Mouse (Mus musculus) heart, postnatal 4 days (tissue): Measurements from ENCODE around the gene Hectd4. TPM values are rescaled to one million over a fixed set of nuclear protein-coding genes. Genes with fewer than 3 reads are reported as not detected.

Experiments
- DNase-seq: peaks from one replicate; pipeline ENCODE4 v3.0.0; 2021
- total RNA-seq, 2 experiments: library from RNA; stranded (reverse); gene quantifications; 2 replicates each; pipeline ENCODE4 v1.2.3; 2021

Gene Hectd4
- total RNA-seq, 2 experiments from 2014 or later: 22.7 to 25.8 TPM

DNA sequence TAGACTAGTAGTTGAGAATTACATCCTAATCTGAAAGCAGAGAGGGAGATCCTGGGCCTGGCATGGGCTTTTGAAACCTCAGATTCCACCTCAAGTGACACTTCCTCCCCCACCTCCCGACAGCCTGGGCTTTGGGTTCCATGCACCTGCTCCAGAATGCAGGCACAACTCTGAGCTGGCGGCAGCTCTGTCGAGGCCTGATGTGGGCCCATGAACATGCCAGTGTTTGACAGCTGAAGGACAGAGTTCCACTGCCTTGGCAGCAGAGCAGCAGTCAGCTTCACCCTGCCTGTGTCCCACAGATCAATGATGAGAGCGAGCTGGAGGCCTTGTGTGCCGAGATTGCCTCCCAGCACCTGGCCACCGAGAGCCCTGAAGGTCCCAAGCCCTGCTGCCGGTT is 143.4 kb downstream of the Hectd4 start:
- DNase-seq: no peak

DNA sequence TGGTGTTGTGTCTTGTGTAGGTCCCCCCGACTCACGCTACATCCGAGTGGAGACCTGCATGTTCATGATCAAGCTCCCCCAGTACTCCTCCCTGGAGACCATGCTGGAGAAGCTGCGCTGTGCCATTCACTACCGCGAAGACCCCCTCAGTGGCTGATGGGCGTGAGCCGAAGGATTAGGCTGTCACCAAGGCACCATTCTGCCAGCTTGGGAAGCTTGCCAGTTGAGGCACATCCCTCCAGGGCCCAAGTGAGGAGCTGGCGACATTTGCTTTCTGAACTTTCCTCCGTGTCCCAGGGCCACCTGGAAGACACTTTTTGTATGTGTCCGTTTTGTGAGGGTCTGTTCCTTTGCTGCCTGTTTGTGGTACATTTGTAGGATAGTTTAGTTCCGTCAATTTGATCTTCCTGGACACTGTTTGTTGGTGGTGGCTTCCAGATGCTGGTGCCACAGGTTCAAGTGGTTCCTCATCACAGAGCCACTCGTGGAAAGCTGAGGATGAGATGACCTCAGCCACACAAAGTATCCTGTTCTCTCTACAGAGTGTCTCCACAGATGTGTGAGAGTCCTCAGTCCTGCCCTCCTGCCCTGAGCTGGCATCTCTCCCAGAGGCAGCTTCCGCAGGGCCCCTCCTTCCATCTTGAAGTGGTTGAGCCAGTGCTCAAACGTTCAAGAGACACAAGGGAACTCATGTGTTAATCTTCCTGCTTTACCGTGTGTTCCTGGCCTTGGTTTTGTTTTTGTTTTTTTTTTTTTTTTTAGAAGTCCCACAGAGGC is 146.6 kb downstream of the Hectd4 start:
- no peak for DNase-seq

DNA sequence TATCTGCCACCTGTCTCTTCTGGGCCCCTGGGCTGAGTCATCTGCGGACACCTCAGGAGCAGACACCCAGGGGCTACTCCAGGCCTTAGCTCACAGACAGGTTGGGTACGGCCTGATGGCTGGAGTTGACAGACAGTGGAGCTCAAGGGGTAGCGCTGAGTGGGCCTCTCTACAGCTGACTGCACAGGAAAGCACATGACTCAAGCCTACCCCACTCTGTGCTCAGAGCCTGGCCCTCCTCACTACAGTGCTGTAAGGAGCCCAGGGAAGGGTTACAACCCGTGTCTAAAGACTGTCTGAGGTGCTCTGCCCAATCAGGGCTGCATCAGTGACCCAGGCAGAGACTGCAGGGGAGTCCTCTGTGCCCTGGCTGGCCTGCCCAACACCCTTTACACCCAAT is 147.2 kb downstream of the Hectd4 start:
- no peak for DNase-seq

DNA sequence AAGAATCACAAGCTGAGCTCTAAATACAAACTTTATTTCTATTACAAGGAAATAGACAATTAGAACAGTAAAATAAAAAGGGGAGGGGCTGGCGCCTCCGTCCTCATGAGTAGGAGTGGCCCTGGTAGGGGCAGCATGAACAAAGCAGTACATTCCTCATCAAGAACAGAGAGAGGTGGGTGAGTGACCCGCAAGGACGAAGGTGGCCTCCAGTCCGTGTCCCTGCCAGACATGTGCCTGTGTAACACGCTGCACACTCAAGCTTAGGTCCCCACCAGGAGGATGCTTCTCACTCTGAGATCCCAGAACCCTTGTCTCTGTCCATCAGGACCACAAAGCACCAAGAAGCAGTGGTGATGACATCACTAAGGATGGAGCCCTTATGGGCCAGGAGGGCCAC is 151.7 kb downstream of the Hectd4 start:
- no peak for DNase-seq

DNA sequence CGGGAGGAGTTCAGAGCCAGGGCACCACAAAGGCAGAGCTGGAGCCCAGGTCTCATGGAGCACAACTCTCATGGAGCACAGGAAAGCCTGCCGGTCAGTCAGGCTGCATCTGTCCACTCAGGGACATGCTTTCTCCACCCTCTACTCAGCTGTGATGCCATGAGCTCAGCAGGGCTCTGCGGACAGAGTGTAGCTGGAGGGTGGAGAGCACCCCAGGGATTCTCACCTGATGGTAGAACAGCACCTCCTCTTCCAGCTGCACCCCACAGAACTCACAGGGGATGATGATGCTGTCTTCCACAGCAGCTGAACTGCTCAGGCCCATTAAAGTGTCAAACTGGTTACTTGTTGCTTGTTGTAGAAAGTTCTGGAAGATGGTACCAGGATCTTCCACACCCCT is 154.8 kb downstream of the Hectd4 start:
- DNase-seq: no peak

DNA sequence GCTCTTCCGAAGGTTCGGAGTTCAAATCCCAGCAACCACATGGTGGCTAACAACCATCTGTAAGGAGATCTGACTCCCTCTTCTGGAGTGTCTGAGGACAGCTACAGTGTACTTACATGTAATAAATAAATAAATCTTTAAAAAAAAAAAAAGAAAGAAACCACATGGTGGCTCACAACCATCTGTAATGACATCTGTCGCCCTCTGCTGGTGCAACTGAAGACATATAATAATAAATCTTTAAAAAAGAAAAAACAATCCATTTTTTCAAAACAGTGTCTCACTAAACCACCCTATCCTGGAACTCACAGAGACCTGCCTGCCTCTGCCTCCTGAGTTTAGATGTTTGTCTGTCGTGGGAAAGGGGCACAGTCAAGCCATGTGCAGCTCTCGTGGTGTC is 157.0 kb downstream of the Hectd4 start:
- DNase-seq: peak; percentile 66

DNA sequence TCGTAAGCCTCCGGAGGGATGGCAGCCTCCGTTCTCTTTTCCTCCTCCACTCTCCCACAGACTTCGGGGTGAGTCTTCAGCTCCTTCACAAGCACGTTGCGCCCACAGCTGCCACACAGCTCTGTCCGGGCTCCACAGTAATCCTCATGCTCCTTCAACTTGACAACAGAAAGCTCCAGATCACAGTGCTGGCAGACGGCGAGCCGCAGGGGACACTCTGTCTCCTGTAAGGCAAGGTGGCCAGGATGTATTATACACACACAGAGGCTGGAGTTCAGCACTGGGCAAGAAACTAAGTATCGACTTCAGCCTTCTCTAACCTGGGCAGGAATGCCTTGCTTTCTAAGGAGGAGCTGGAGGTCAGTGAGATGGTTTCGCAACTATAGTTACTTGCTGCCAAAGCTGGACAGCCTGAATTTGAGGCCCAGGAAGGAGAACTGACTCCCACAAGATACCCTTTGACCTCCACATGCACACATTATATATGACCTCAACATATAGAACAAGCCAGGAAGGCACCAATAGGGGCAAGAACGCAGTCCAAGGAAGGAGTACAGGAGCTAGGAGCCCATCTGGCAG is 158.7 kb downstream of the Hectd4 start:
- DNase-seq: no peak

DNA sequence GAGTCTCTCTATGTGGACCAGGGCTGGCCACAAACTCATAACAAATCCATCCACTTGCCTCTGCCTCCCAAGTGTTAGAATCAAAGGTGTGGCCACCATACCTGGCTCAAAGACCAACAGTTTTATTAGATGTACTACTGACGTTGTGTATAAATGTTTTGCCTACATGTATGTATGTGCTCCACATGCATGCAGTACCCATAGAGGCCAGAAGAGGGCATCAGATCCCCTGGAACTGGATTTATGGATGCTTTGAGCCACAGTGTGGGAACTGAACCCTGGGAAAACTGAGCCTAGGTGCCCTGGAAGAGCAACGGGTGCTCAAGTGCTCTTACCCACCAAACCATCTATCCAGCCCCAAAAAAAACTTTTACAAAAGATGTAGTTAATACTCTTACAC is 160.7 kb downstream of the Hectd4 start:
- DNase-seq: no peak

DNA sequence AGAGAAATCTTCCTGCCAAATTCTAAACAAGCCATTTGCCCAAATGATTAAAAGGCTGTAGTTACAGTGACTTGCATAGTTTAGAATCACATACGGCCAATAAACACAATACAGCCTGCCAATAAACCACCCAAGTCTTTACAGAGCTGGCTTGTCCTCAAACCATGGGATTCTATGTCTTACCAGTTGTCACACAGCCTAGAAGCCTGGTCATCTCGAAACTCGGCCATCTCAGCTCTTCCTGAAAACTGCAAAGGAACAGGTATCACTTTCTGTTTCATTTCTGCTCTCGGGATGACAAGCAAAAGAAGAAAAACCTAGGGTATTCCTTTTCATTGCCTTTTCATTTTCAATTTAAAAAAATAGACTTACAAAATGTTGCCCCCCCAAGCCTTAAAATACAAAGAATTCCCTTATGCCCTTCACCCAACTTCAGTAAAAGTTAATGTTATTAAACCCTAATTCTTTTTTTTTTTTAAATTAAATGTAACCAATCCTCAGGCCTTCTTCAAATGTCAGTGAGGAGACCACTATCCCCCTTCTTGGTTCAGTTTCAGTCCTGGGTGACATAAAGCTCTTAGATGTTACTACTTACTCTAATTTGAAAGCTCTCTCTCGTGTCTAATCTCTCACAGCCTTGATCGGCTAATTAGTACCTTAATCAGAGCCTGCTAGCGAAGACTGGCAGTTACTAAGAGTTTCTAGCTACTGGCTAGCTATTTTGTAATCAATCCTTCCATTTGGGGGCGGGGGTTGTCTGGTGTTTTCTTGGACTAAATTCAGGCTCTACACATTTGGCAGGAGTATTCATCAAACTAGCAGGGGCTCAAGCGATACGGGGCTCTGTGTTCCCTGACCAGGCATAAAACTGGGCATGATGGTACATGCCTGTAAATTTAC is 164.1 kb downstream of the Hectd4 start:
- DNase-seq: no peak

DNA sequence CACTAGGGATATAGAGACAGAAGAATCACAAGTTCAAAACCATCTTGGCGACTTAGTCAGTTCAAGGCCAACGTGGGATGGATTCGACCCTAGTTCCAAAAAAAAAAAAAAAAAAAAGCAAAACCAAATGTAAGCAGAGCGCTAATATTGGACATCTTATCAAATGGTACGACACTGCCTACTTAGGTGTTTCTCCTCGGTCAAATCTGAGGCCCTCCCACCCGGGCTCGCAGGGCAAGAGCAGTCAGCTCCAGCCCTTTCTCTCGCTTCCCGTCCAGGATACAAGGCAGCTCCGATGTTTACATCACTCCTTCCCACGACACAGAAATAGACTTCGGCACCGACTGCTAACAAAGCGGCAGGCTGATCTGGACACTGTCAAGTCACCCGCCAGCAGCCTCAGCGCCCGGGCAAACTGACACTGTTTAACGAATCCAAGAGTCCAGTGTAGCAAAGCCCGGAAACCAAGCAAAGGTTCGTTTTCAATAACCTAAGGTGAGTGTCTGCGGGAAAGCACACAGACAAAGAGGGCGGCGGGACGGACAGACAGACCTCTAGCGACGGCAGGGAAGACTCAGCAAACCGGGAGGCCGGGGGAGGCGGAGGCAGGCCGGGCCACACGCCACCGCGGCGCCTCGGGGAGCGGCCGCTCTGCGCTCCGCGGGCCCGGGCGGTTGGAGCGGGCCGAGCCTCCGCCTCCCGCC is 164.9 kb downstream of the Hectd4 start:
- peak; percentile 72 for DNase-seq

DNA sequence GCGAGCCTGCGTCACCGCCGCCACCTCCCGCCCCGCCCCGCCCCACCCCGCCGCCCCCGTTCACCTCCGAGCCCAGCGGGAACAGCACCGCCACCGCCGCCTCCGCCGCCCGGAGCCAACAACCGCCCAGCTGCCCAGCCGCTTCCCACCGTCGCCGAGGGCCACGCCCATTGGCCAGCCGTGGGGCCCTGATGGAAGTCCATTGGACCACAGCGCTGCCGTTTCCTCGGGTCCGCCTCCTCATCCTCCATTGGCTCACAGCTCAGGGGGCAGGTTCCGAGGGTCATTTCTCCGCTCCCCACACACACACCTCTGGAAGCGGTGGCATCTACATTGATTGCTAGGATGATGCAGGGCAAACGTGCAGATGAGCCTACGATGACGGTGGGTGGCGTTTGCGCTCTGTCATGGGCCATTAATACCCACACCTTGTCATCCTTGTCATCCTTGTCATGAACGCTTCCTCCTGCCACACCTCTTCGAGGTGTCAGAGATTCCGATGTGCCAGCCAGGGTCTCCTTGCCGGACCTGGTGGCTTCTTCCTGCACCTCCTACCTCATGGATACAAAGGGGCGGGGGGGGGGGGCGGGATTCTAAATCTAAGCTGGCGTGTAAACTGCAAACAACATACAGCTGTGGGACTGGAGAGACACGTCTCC is 165.6 kb downstream of the Hectd4 start, which contains the start of gene Trafd1:
Trafd1 (minus strand) TSS at position 172 of the 659 bp plus-strand sequence.
- peak; percentile 97 for DNase-seq

DNA sequence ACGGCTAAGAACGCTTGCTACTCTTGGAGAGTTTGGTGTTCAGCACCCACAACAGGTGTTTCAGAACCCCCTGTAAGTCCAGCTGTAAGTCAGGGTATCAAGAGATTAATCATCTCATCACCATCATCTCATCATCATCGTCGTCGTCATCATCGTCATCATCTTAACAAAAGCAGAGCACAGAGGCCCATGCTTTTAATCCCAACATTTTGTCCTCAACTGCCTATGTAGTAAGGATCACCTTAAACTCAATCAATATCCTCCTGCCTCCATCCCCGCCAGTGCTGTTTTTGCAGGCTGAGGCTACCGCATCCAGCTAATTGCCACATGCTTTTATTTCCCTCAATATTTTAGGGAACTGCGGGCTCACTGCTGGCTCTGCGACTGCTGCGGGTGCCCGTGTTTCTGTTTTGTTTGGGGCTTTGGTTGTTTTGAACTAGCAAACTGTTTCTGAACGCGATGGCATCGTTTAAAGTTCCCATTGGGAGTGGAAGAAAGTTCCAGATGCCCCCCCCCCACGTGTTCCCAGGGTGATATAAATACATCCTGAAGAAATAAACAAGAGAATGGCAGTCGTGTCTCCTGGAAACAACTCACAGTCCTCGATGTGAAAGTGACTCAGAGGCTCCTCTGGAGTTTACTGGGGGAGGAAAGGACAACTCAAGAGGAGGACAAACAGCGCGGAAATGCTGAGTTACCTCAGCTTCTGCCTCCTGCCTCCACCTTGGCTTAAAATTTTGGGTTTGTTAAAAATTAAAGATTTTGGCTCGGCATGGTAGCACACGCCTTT is 166.3 kb downstream of the Hectd4 start:
- no peak for DNase-seq

DNA sequence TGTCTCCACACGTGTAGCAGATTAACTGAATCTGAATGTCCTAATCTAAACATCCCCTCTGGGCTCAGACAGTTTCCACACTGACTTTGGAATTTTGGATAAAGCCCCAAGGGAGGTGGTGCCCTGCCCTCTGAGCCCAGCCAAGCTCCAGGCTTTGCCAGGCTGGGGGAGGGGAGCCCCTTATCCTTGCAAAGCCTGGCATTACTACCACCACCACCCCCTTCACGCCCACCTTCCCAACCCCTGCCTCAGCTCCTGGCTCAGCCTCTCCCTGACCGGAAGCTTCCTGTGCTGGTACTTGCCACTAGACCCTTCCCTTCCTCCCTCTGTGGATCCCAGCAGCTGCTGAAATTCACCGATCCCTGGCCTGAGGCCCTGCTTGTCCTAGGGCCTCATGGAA is 167.1 kb downstream of the Hectd4 start:
- peak; percentile 51 for DNase-seq

DNA sequence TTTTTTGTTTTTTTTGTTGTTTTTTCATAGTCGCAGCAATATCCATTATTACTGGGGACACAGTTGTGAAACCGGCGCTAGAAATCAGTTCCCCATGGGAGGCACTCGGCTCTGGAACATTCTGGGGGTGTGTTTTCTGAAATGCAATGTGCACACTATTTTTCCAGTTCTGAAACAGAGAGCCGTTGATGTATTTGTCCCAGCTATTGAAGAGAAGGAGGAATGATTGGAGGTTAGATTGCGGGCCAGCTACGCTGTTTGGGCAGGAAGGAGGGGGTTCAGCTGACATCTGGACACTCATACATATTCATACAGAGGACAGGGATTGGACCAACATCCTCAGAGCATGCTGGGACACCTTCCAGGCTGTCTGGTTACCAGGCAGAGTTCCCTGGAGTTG is 169.1 kb downstream of the Hectd4 start:
- no peak for DNase-seq

DNA sequence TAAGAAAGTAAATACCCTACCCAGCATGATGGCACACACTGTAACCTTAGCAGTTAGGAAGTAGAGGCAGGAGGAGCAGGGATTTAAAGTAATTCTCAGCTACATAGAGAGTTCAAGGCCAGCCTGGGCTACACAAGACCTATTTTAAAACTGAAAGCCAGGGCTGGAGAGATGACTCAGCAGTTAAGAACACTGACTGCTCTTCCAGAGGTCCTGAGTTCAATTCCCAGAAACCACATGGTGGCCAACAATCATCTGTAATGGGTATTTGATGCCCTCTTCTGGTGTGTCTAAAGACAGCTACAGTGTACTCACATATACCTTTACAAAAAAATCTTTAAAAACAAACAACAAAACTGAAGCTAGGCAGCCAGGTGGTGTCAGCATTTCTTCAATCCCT is 169.7 kb downstream of the Hectd4 start:
- DNase-seq: no peak

DNA sequence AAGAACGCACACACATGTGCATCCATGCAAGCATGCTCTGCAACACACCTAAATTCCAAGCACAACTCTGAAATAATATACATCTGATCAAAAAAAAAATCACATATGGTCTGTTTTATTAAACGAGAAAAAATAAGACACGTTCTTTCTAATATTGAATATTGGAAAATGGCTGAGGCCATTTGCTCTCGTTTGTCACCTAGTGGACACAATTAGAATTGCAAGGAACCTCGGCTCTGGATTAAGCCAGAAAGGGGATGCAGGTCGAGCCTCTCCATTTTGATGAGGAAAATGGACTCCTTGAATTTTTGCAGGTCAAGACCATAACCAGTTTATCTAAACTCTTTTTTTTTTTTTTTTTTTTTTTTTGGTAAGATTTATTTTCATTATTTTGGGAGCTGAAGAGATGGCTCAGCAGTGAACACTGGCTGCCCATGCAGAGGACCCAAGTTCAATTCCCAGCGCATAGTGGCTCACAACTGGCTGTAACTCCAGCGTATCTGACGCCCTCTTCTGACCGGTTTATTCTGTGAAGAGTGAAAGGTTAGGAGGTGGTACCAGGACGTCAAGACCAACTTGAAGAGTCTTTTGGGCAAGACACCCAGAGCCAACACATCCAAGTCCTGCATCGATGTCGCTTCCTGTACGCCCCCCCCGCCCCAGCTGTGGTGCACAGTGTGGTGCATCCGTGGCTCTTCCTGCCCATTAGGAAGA is 172.8 kb downstream of the Hectd4 start:
- DNase-seq: peak; percentile 66

DNA sequence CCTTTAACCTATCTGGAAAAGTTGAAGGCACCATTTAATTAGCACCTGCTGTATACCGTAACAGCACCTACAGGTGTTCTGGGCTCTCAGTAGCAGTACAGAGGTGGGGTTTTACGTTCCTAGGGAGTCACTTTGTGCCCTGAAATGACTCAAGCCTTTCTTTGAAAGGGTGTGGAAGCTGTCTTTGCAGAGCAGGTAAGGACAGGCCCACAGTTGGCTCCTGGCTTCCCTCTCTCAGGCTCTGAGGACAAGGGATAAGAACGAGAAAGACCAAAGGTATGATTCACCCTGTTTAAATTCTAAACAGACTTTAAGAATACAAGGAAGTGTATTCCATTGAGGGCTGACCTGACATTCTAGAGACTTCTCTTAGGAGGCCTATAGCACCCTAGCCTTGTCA is 173.4 kb downstream of the Hectd4 start:
- DNase-seq: no peak

DNA sequence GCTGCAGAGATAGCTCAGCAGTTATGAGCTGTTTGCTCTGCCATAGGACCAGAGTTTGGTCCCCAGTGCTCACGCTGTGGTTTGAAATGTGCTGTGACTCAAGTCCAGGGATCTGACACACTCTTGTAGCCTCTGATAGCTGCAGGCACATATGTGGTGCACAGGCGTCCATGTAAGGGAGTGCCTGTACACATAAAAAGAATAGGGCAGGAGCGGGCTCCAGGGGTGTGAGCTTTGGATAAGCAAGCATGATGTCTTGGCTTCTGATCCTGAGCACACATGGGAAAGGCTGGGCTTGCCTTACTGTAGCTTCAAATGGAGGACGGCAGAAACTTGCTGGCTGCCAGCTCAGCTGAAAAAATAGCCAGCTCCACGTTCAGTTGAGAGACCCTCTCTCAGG is 175.6 kb downstream of the Hectd4 start:
- no peak for DNase-seq

DNA sequence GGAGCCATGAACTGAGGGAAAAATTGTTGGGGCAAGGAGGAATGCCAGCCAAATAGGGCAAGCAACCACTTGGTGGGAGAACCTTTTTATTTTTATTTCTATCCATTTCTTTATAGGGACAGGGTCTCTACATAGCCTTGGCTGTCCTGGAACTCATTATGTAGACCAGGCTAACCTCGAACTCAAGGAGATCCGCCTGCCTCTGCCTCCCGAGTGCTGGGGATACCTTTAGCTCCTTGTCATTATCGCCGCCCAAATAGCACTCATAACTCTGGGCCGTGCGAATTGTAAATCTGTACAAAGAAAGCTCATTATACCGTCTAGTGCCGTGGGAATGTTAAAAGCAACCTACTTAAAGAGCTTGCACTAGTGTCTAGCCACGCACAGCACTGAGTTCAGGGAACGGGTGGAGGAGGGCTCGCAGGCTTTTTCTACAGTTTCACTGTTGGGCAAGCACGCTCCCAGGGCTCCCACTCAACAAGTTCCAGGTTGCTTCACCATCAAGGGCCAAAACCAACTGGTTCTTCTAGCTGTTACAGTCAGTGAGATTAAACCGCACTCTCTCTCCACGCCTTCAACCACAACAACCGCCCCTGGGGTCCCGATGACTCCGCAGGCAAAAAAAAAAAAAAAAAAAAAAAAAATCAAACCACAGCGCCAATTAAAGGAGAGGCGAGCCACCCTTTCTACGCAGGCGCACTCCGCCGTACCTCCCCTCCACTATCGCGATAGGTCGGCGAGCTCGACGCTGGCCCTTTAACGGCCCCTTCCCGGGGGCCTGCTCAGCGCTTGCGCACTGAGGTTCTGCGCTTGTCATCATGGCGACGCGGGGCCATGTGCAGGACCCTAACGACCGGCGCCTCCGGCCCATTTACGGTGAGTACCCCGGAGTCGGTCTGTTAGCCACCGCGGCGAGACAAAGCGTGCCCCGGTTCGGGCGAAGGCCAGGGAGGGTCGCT is 177.4 kb downstream of the Hectd4 start, which contains the start of gene Naa25:
Naa25 (plus strand) TSS at position 750 of the 959 bp plus-strand sequence.
- DNase-seq: peak; percentile 98
